Mouse (Mus musculus): ENCODE data around the gene Cdk9.

- no peak for TF ChIP-seq CTCF (IDR thresholded peaks at IDR 0.05; ENCODE audit: borderline replicate concordance, extremely low read depth, insufficient read depth, insufficient read length)
- no peak for TF ChIP-seq POLR2A (IDR thresholded peaks at IDR 0.05; ENCODE audit: borderline replicate concordance, extremely low read depth, insufficient read depth, insufficient read length, poor library complexity, severe bottlenecking)
These were observed 28.0 kb downstream of the Cdk9 start for GRCm38 (mm10) chr2:32684681-32685428.
